12 mouse cellular contexts compared by ENCODE assay signal in genomic region chr9:40448646-40449243, GRCm38 (mm10).
"Had no signal": no experiment of that assay in that cellular context is flagged by ENCODE, and none has a peak within 500 bp of the region (broad histone marks: within the 10 kb centered on the region; RNA-seq: fewer than 3 reads in every experiment).

No protein-coding gene starts in this region.

- H3K4me1 ChIP-seq: midbrain, embryonic 12.5 days; neural tube, embryonic 15.5 days had no signal

- DNase-seq: kidney, postnatal 25 days; layer of hippocampus, adult 9-11 months; layer of hippocampus, postnatal 36 days; lung, postnatal 14 days; thymus, postnatal 14 days had no signal

- H3K4me3 ChIP-seq: kidney, embryonic 15.5 days; limb, embryonic 15.5 days; liver, embryonic 12.5 days; lung, embryonic 15.5 days; midbrain, embryonic 12.5 days; neural tube, embryonic 15.5 days had no signal

- ATAC-seq: liver, embryonic 12.5 days; midbrain, embryonic 16.5 days had no signal

- H3K27me3 ChIP-seq: kidney, embryonic 15.5 days; liver, embryonic 12.5 days; lung, embryonic 15.5 days; neural tube, embryonic 15.5 days had no signal
